Mouse (Mus musculus): Measurements from ENCODE around the gene Sec14l1.

GRCm38 (mm10) chr11:117182808-117183207, 67.8 kb downstream of the Sec14l1 start:
- TF ChIP-seq CTCF (IDR thresholded peaks at IDR 0.05; ENCODE audit: insufficient read depth, low read length): no peak
- no peak for TF ChIP-seq POLR2A (IDR thresholded peaks at IDR 0.05; ENCODE audit: borderline replicate concordance, extremely low read depth, low read depth, low read length)

Data from lung, adult 2 months (tissue).